ENCODE assay signal across 11 mouse cellular contexts in genomic region chr10:84558511-84558910, GRCm38 (mm10). TPM values are rescaled to one million over a fixed set of nuclear protein-coding genes. Genes with fewer than 3 reads are reported as not detected.
A peak's percentile ranks its signal among the peaks of the same experiment; 100 is the strongest.
DNase-seq lines count a peak whose midpoint lies in the region; ATAC-seq and TF ChIP-seq lines count a peak whose summit lies in the region.
"Had no signal": no experiment of that assay in that cellular context is flagged by ENCODE, and none has a peak within 500 bp of the region (broad histone marks: within the 10 kb centered on the region; RNA-seq: fewer than 3 reads in every experiment).

No protein-coding gene starts in this region.

- no peaks in the 10 kb centered on the region for H3K27me3 ChIP-seq in liver, adult 2 months (ENCODE audit: control insufficient read depth, insufficient read depth, low read length)
- H3K27me3 ChIP-seq in CH12.LX (replicated peaks): no peaks in the 10 kb centered on the region
- peaks cover 21% of the 10 kb centered on the region for H3K27me3 ChIP-seq in G1E (ENCODE audit: insufficient read depth, low read length)
- H3K27me3 ChIP-seq: hindbrain, embryonic 15.5 days had no signal

- TF ChIP-seq POLR2A in liver, adult 2 months (IDR thresholded peaks at IDR 0.05; ENCODE audit: extremely low read depth, insufficient read depth, low read length): no peak
- no peak for TF ChIP-seq POLR2A in CH12.LX (IDR thresholded peaks at IDR 0.05; ENCODE audit: low read depth, low read length)

- H3K9ac ChIP-seq in liver, adult 2 months (ENCODE audit: low read depth, low read length): no peak overlapping the region
- H3K9ac ChIP-seq in CH12.LX (ENCODE audit: insufficient read depth, low read depth): no peak overlapping the region
- H3K9ac ChIP-seq: hindbrain, embryonic 15.5 days had no signal

- no peaks in the 10 kb centered on the region for H3K36me3 ChIP-seq in liver, adult 2 months (ENCODE audit: control insufficient read depth, insufficient read depth, low read length)
- H3K36me3 ChIP-seq in CH12.LX (replicated peaks in 1 of 2; ENCODE audit: control insufficient read depth in 1 of 2, insufficient read depth in 1 of 2, low read length in 1 of 2) (no peaks in the 10 kb centered on the region), G1E (replicated peaks) (no peaks in the 10 kb centered on the region)
- H3K36me3 ChIP-seq: hindbrain, embryonic 15.5 days had no signal

- no peak overlapping the region for H3K4me2 ChIP-seq in CH12.LX (ENCODE audit: insufficient read depth, low read depth, poor library complexity, severe bottlenecking)
- H3K4me2 ChIP-seq: hindbrain, embryonic 15.5 days had no signal

- in situ Hi-C loops in CH12.LX (cut with MboI; ENCODE audit: low pct_ligation_motif_present, low pct_unique_long_range_greater_than_20kb, low sequenced_read_pairs): no loop called here

- peak; percentile 49 for TF ChIP-seq RAD21 in CH12.LX (IDR thresholded peaks at IDR 0.05; ENCODE audit: low read depth, low read length)

- no peak overlapping the region for H3K4me3 ChIP-seq in liver, adult 2 months (ENCODE audit: insufficient read depth, low read depth, low read length)
- H3K4me3 ChIP-seq in CH12.LX (replicated peaks in 1 of 3; ENCODE audit: low read depth in 2 of 3, low read length in 2 of 3, poor library complexity in 1 of 3): no peak overlapping the region
- no peak overlapping the region for H3K4me3 ChIP-seq in G1E (ENCODE audit: low read depth, low read length)
- H3K4me3 ChIP-seq: hindbrain, embryonic 15.5 days had no signal

- TF ChIP-seq EP300 in CH12.LX (IDR thresholded peaks at IDR 0.05; ENCODE audit: low read length): no peak

- dilution Hi-C loops in CH12.LX (cut with MboI; ENCODE audit: extremely low pct_ligation_motif_present, extremely low pct_unique_long_range_greater_than_20kb, low sequenced_read_pairs): no loop called here

- H3K79me2 ChIP-seq in liver, adult 2 months (ENCODE audit: control insufficient read depth, insufficient read depth, low read length): no peaks in the 10 kb centered on the region
- H3K79me2 ChIP-seq in CH12.LX (replicated peaks; ENCODE audit: control insufficient read depth, extremely low read depth, insufficient read depth, poor library complexity, severe bottlenecking): no peaks in the 10 kb centered on the region

- no peak for ATAC-seq in G1E (ENCODE audit: extremely low read depth, insufficient number of reproducible peaks, low FRiP score, poor library complexity, severe bottlenecking)
- 0 out of 2 replicates have a peak, but pooled peaks have one; percentile 35 for ATAC-seq in megakaryocyte progenitor cell, adult 5-6 weeks (replicated peaks; ENCODE audit: poor library complexity)

- H3K4me1 ChIP-seq in liver, adult 2 months (ENCODE audit: control insufficient read depth, insufficient read depth, low read length): no peaks in the 10 kb centered on the region
- H3K4me1 ChIP-seq in CH12.LX (ENCODE audit: control insufficient read depth in 1 of 2, insufficient read depth in 2 of 2) (peaks cover 3 to 19% of the 10 kb centered on the region in 2 experiments; a peak in 3 of 4 replicates), G1E (ENCODE audit: insufficient read depth, low read depth, low read length) (peaks cover 7% of the 10 kb centered on the region)
- H3K4me1 ChIP-seq: hindbrain, embryonic 15.5 days had no signal

- peaks cover 12% of the 10 kb centered on the region for H3K9me3 ChIP-seq in CH12.LX (replicated peaks; ENCODE audit: low read length)
- H3K9me3 ChIP-seq in G1E (replicated peaks): peaks cover 11% of the 10 kb centered on the region
- H3K9me3 ChIP-seq: hindbrain, embryonic 15.5 days had no signal

- H3K27ac ChIP-seq in liver, adult 2 months (replicated peaks; ENCODE audit: insufficient read depth, low read depth, low read length): no peak overlapping the region
- no peak overlapping the region for H3K27ac ChIP-seq in CH12.LX (ENCODE audit: insufficient read depth, low read depth)
- H3K27ac ChIP-seq: hindbrain, embryonic 15.5 days had no signal

- 97% methylated on average over 1 of the region's 1 CpGs for WGBS in liver, adult 2 months

- DNase-seq in liver, adult 2 months (ENCODE audit: extremely low read depth, low read depth, low spot score): no peak
- DNase-seq in liver: no peak
- no peak for DNase-seq in CH12.LX (ENCODE audit: extremely low read depth)
- no peak for DNase-seq in G1E (ENCODE audit: low spot score)
- no peak for DNase-seq in Muller cell, postnatal 12 days (ENCODE audit: inconsistent ontology term)
- DNase-seq in layer of hippocampus, adult 8-10 months (ENCODE audit: low spot score in 2 of 2): no peak
- DNase-seq: cerebellum, adult 18-20 months; right cerebral cortex, postnatal 14 days; thymus, adult 18-20 months had no signal

- TF ChIP-seq CTCF in liver, adult 2 months (IDR thresholded peaks at IDR 0.05; ENCODE audit: low read depth, low read length): peak; percentile 31; the same call in 1 of the 2 replicates
- TF ChIP-seq CTCF in CH12.LX (conservative IDR thresholded peaks at IDR 0.05 in 1 of 2, IDR thresholded peaks at IDR 0.05 in 1 of 2; ENCODE audit: low read depth in 2 of 2, low read length in 2 of 2) (peak; percentile 58 to 60; a peak in 3 of 4 replicates), G1E (IDR thresholded peaks at IDR 0.05; ENCODE audit: low read depth, low read length) (peak; percentile 63)

TF ChIP-seq in CH12.LX, 34 proteins besides CTCF, POLR2A, EP300 and RAD21:
- TF ChIP-seq SMC3 (IDR thresholded peaks at IDR 0.05; ENCODE audit: low read depth, low read length) (peak; percentile 72), ZMIZ1 (IDR thresholded peaks at IDR 0.05; ENCODE audit: low read depth, low read length) (no peak)
TF ChIP-seq in CH12.LX: peak in this region for 1.

RNA-seq across cellular contexts. Expression of gene Tcp11l2, which starts 17.9 kb away (rescaled TPM):
- 30.8 and 36.5 TPM in 2 replicates for total RNA-seq in liver, adult 2 months (2014; rRNA removed)
- polyA plus RNA-seq in liver, adult 2 months (2012; rRNA removed): 20.6 and 21.6 TPM in 2 replicates
- total RNA-seq in CH12.LX (2012; rRNA removed) (2.1 and 2.9 TPM in 2 replicates), CH12.LX (2014; rRNA removed) (6.0 and 6.5 TPM in 2 replicates), G1E (2014; fragmentation: Nextera tagmentation) (44.1 and 75.5 TPM in 2 replicates), G1E (2017) (24.6 and 25.4 TPM in 2 replicates)
- polyA plus RNA-seq in CH12.LX (2012; ENCODE audit: insufficient read length, low read depth) (2.4 and 2.6 TPM in 2 replicates), G1E (2012) (8.2 and 10.4 TPM in 2 replicates)
- 12.4 and 14.6 TPM in 2 replicates for total RNA-seq in megakaryocyte progenitor cell, adult 5-6 weeks (2015)
- total RNA-seq in megakaryocyte progenitor cell, adult 5-6 weeks (2017): 7.0 and 10.1 TPM in 2 replicates
- total RNA-seq in layer of hippocampus, adult 8-10 months (2022): 10 to 100 TPM; 22.0 to 31.3 (median 26.9) TPM

RNA-seq across cellular contexts. Expression of gene Ckap4, which starts 24.6 kb away (rescaled TPM):
- 0.83 and 1.5 TPM in 2 replicates for total RNA-seq in liver, adult 2 months (2014; rRNA removed)
- 1.5 TPM in 2 replicates for polyA plus RNA-seq in liver, adult 2 months (2012; rRNA removed)
- total RNA-seq in CH12.LX (2012; rRNA removed) (35.0 and 40.6 TPM in 2 replicates), CH12.LX (2014; rRNA removed) (24.4 and 25.2 TPM in 2 replicates), G1E (2014; fragmentation: Nextera tagmentation) (5.3 TPM in 1 of 2 replicates, not detected in the other), G1E (2017) (not detected in 2 replicates)
- polyA plus RNA-seq in CH12.LX (2012; ENCODE audit: insufficient read length, low read depth) (66.6 and 71.2 TPM in 2 replicates), G1E (2012) (0.02 TPM in 1 of 2 replicates, not detected in the other)
- 72.5 and 84.2 TPM in 2 replicates for total RNA-seq in megakaryocyte progenitor cell, adult 5-6 weeks (2015)
- 63.4 and 70.0 TPM in 2 replicates for total RNA-seq in megakaryocyte progenitor cell, adult 5-6 weeks (2017)
- total RNA-seq in layer of hippocampus, adult 8-10 months (2022): 10 to 100 TPM; 18.8 to 20.8 (median 19.8) TPM
